Mouse (Mus musculus) embryonic facial prominence, embryonic 13.5 days (tissue): Measurements from ENCODE around the gene Qsox1. TPM values are rescaled to one million over a fixed set of nuclear protein-coding genes. Genes with fewer than 3 reads are reported as not detected.

ENCODE experiments used
- ATAC-seq: fragments of 200-750 bp; cut with Nextera tagmentation; 2 replicates; pipeline ENCODE4 v1.8.0; 2017; ENCODE audit warnings: low read depth; ENCODE audit not compliant: insufficient number of reproducible peaks, insufficient read depth, low FRiP score, low TSS enrichment
- H3K27ac ChIP-seq: fragments of 300-500 bp; sonication (generic); 2 replicates; pipeline ENCODE4 v1.5.1; 2015; ENCODE audit warnings: moderate library complexity, mild to moderate bottlenecking, inconsistent platforms
- H3K27me3 ChIP-seq: fragments of 300-500 bp; sonication (generic); 2 replicates; pipeline ENCODE4 v1.6.1; 2015; ENCODE audit warnings: mild to moderate bottlenecking, inconsistent platforms
- H3K36me3 ChIP-seq: fragments of 300-500 bp; sonication (generic); 2 replicates; pipeline ENCODE4 v1.6.1; 2015; ENCODE audit warnings: mild to moderate bottlenecking, inconsistent platforms
- H3K4me1 ChIP-seq: fragments of 300-500 bp; sonication (generic); 2 replicates; pipeline ENCODE4 v1.6.1; 2015; ENCODE audit warnings: inconsistent platforms
- H3K4me2 ChIP-seq: fragments of 300-500 bp; sonication (generic); 2 replicates; pipeline ENCODE4 v1.6.1; 2015; ENCODE audit warnings: moderate library complexity, mild to moderate bottlenecking, inconsistent platforms
- H3K4me3 ChIP-seq: fragments of 300-500 bp; sonication (generic); 2 replicates; pipeline ENCODE4 v1.5.1; 2015; ENCODE audit warnings: mild to moderate bottlenecking, inconsistent platforms
- H3K9ac ChIP-seq: fragments of 300-500 bp; sonication (generic); 2 replicates; pipeline ENCODE4 v1.6.1; 2015; ENCODE audit warnings: mild to moderate bottlenecking, inconsistent platforms
- H3K9me3 ChIP-seq: fragments of 300-500 bp; sonication (generic); 2 replicates; pipeline ENCODE4 v1.6.1; 2016; ENCODE audit warnings: inconsistent platforms
- WGBS: fragments of 180-500 bp; shearing (Covaris S2); methylation state at CpG from one replicate; pipeline ENCODE4 v1.1.7; 2015; ENCODE audit warnings: mixed read lengths; 5-methylcytosine and 5-hydroxymethylcytosine counted together
- polyA plus RNA-seq: library from polyadenylated mRNA; unstranded; fragments of >200 nt; fragmentation: Nextera tagmentation; extraction: Ambion mirVana; gene quantifications from 2 replicates; pipeline ENCODE4 v1.2.1, GENCODE M21; 2015

Qsox1 gene
- polyA plus RNA-seq, 1 experiment from 2014 or later = 26.6 TPM

GRCm38 (mm10) chr1:155796757-155797405 lies 15.8 kb downstream of the Qsox1 start:
- Histone ChIP-seq H3K9me3 (no peaks in the 10 kb centered on the region), H3K9ac (no peak overlapping the region), H3K27ac (no peak overlapping the region), H3K36me3 (peaks cover 30% of the 10 kb centered on the region), H3K27me3 (no peaks in the 10 kb centered on the region), H3K4me2 (no peak overlapping the region), H3K4me3 (no peak overlapping the region), H3K4me1 (no peaks in the 10 kb centered on the region)
- ATAC-seq = no peak
- WGBS = 83% methylated on average over 11 of the region's 11 CpGs

GRCm38 (mm10) chr1:155795791-155796233 lies 16.9 kb downstream of the Qsox1 start:
- H3K27me3 ChIP-seq = no peaks in the 10 kb centered on the region
- no peaks in the 10 kb centered on the region for H3K4me1 ChIP-seq
- no peak overlapping the region for H3K27ac ChIP-seq
- peaks cover 34% of the 10 kb centered on the region for H3K36me3 ChIP-seq
- H3K9ac ChIP-seq = no peak overlapping the region
- no peak overlapping the region for H3K4me2 ChIP-seq
- no peaks in the 10 kb centered on the region for H3K9me3 ChIP-seq
- ATAC-seq = no peak
- H3K4me3 ChIP-seq = no peak overlapping the region
- WGBS = 94% methylated on average over 5 of the region's 5 CpGs

GRCm38 (mm10) chr1:155794855-155795254 lies 17.8 kb downstream of the Qsox1 start:
- no peak for ATAC-seq
- Histone ChIP-seq H3K9ac (no peak overlapping the region), H3K4me1 (no peaks in the 10 kb centered on the region), H3K4me3 (no peak overlapping the region), H3K9me3 (no peaks in the 10 kb centered on the region), H3K27ac (no peak overlapping the region), H3K27me3 (no peaks in the 10 kb centered on the region), H3K36me3 (peaks cover 44% of the 10 kb centered on the region), H3K4me2 (no peak overlapping the region)
- 84% methylated on average over 6 of the region's 6 CpGs for WGBS

GRCm38 (mm10) chr1:155791919-155792318 lies 20.8 kb downstream of the Qsox1 start:
- Histone ChIP-seq H3K9ac (no peak overlapping the region), H3K4me2 (no peak overlapping the region), H3K9me3 (no peaks in the 10 kb centered on the region), H3K27ac (no peak overlapping the region), H3K36me3 (peaks cover 67% of the 10 kb centered on the region), H3K4me1 (no peaks in the 10 kb centered on the region), H3K4me3 (no peak overlapping the region), H3K27me3 (no peaks in the 10 kb centered on the region)
- ATAC-seq = no peak
- 69% methylated on average over 5 of the region's 5 CpGs for whole genome bisulfite sequencing

GRCm38 (mm10) chr1:155790111-155790974 lies 22.3 kb downstream of the Qsox1 start:
- Histone ChIP-seq H3K27ac (no peak overlapping the region), H3K4me2 (no peak overlapping the region), H3K4me1 (no peaks in the 10 kb centered on the region), H3K27me3 (no peaks in the 10 kb centered on the region), H3K36me3 (peaks cover 81% of the 10 kb centered on the region), H3K9ac (0 out of 2 replicates have a peak overlapping the region, but pooled peaks have one; percentile 44), H3K9me3 (no peaks in the 10 kb centered on the region), H3K4me3 (no peak overlapping the region)
- WGBS = 56% methylated on average over 16 of the region's 16 CpGs
- no peak for ATAC-seq

GRCm38 (mm10) chr1:155785886-155786285 lies 26.8 kb downstream of the Qsox1 start:
- Histone ChIP-seq H3K9ac (no peak overlapping the region), H3K27me3 (no peaks in the 10 kb centered on the region), H3K36me3 (peaks cover 71% of the 10 kb centered on the region), H3K4me2 (no peak overlapping the region), H3K4me3 (no peak overlapping the region), H3K4me1 (peaks cover 8% of the 10 kb centered on the region; the same call in 1 of the 2 replicates), H3K9me3 (no peaks in the 10 kb centered on the region), H3K27ac (no peak overlapping the region)
- WGBS = 61% methylated on average over 7 of the region's 7 CpGs
- no peak for ATAC-seq

GRCm38 (mm10) chr1:155784343-155785205 lies 28.1 kb downstream of the Qsox1 start:
- H3K36me3 ChIP-seq = peaks cover 63% of the 10 kb centered on the region
- 32% methylated on average over 19 of the region's 19 CpGs for WGBS

GRCm38 (mm10) chr1:155782382-155782781 lies 30.3 kb downstream of the Qsox1 start:
- no peak overlapping the region for H3K4me2 ChIP-seq
- no peak for ATAC-seq
- H3K9me3 ChIP-seq = no peaks in the 10 kb centered on the region
- no peak overlapping the region for H3K4me3 ChIP-seq
- H3K27ac ChIP-seq = no peak overlapping the region
- 67% methylated on average over 5 of the region's 5 CpGs for WGBS
- H3K27me3 ChIP-seq = no peaks in the 10 kb centered on the region
- H3K9ac ChIP-seq = no peak overlapping the region
- peaks cover 8% of the 10 kb centered on the region; the same call in 1 of the 2 replicates for H3K4me1 ChIP-seq
- peaks cover 50% of the 10 kb centered on the region for H3K36me3 ChIP-seq

More at GRCm38 (mm10) chr1:155784343-155785205, 28.1 kb downstream of the Qsox1 start:
- no peak overlapping the region for H3K4me2 ChIP-seq
- no peaks in the 10 kb centered on the region for H3K9me3 ChIP-seq
- no peak overlapping the region for H3K4me3 ChIP-seq
- H3K4me1 ChIP-seq = peaks cover 8% of the 10 kb centered on the region; the same call in 1 of the 2 replicates
- no peak overlapping the region for H3K9ac ChIP-seq
- no peak for ATAC-seq
- no peak overlapping the region for H3K27ac ChIP-seq
- H3K27me3 ChIP-seq = no peaks in the 10 kb centered on the region

GRCm38 (mm10) chr1:155777641-155778625 lies 34.8 kb downstream of the Qsox1 start:
- Histone ChIP-seq H3K27ac (no peak overlapping the region), H3K27me3 (no peaks in the 10 kb centered on the region), H3K4me2 (no peak overlapping the region), H3K4me3 (no peak overlapping the region), H3K9me3 (peaks cover 5% of the 10 kb centered on the region; the same call in 1 of the 2 replicates), H3K4me1 (no peaks in the 10 kb centered on the region), H3K9ac (no peak overlapping the region), H3K36me3 (peaks cover 28% of the 10 kb centered on the region)
- ATAC-seq = no peak
- 57% methylated on average over 14 of the region's 14 CpGs for WGBS

- peaks cover 5% of the 10 kb centered on the region; the same call in 1 of the 2 replicates for H3K4me1 ChIP-seq
- H3K36me3 ChIP-seq = no peaks in the 10 kb centered on the region
- 0 out of 2 replicates have a peak, but pooled peaks have one; percentile 15 for ATAC-seq
- WGBS = 10% methylated on average over 12 of the region's 12 CpGs
- H3K9me3 ChIP-seq = no peaks in the 10 kb centered on the region
- no peak overlapping the region for H3K27ac ChIP-seq
- H3K27me3 ChIP-seq = peaks cover 33% of the 10 kb centered on the region
- H3K9ac ChIP-seq = no peak overlapping the region
- no peak overlapping the region for H3K4me3 ChIP-seq
- H3K4me2 ChIP-seq = 0 out of 2 replicates have a peak overlapping the region, but pooled peaks have one; percentile 11
Observed at GRCm38 (mm10) chr1:155759167-155759566, 53.5 kb downstream of the Qsox1 start.
